In the genomic region with DNA sequence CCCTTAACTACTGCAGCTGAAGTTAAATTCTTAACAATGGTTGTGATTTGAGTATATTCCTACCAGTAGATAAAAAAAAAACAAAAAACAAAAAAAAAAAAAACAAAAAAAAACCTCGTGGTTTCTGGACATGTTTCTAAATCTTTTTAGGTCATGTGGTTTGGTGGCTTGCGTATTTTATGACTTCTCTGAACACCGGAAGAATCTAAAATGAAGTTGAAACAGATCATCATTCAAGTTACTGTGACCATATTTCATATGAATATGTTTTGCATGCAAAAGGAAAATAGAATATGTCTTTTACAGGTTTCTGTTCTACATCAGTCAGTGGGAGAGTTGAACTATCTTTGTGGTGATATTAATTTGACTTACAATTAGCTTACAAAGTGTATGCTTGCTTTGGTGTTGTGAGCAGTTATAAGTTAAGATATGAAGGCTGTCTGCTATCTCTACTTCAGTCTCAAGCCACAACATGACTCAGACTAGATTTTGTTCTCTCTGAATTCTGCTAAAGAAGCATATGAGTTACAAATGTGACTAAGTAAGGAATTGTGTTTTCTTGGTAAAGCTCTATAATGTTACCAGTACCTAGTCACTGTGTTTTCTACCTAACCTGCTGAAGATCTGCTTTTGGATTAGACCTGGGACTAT, we compare ENCODE assay signal across 13 mouse cellular contexts.
"Had no signal": no experiment of that assay in that cellular context is flagged by ENCODE, and none has a peak within 500 bp of the region (broad histone marks: within the 10 kb centered on the region; RNA-seq: fewer than 3 reads in every experiment).

No protein-coding gene starts in this region.

- DNase-seq: kidney, adult 2 months; kidney, postnatal 25 days; layer of hippocampus, adult 9-11 months; liver; lung, adult 18-20 months; lung, postnatal 10 days; lung, postnatal 36 days; midbrain, embryonic 14.5 days; right cerebral cortex, adult 18-20 months; right cerebral cortex, postnatal 14 days; spleen, adult 18-20 months; thymus, postnatal 36 days had no signal

- ATAC-seq: liver, embryonic 12.5 days had no signal
